Mouse (Mus musculus) heart, adult 2 months (tissue): ENCODE results near the gene Ceacam9. TPM values are rescaled to one million over a fixed set of nuclear protein-coding genes. Genes with fewer than 3 reads are reported as not detected.
A peak's percentile ranks its signal among the peaks of the same experiment; 100 is the strongest.

ENCODE experiments used
- DNase-seq, 2 experiments: peaks; one replicate each; pipeline ENCODE4 v3.0.0; 2021
- H3K27ac ChIP-seq: fragments of 200-600 bp; 2 replicates; pipeline ENCODE4 v1.8.1; 2022
- H3K27me3 ChIP-seq: fragments of 200-500 bp; 2 replicates; pipeline ENCODE4 v1.6.1; 2012; ENCODE audit warnings: mild to moderate bottlenecking, low read length, inconsistent platforms, mixed read lengths; ENCODE audit not compliant: control insufficient read depth, insufficient read depth
- H3K36me3 ChIP-seq: fragments of 200-500 bp; 2 replicates; pipeline ENCODE4 v1.6.1; 2012; ENCODE audit warnings: low read length, inconsistent platforms; ENCODE audit not compliant: control insufficient read depth, insufficient read depth
- H3K4me1 ChIP-seq: fragments of 200-500 bp; 2 replicates; pipeline ENCODE4 v1.6.1; 2011; ENCODE audit warnings: low read length; ENCODE audit not compliant: control insufficient read depth, insufficient read depth
- H3K4me3 ChIP-seq: fragments of 200-600 bp; 2 replicates; pipeline ENCODE4 v1.8.1; 2022
- H3K79me2 ChIP-seq: fragments of 200-500 bp; replicated peaks from 2 replicates; pipeline ENCODE4 v1.6.1; 2012; ENCODE audit warnings: mild to moderate bottlenecking, inconsistent platforms, low read length, moderate library complexity, mixed read lengths; ENCODE audit not compliant: control insufficient read depth, insufficient read depth
- H3K9ac ChIP-seq: fragments of 200-500 bp; 2 replicates; pipeline ENCODE4 v1.6.1; 2012; ENCODE audit warnings: low read depth, mild to moderate bottlenecking, control low read depth, inconsistent platforms, low read length, mixed read lengths
- CTCF ChIP-seq: fragments of 200-600 bp; IDR thresholded peaks from 2 replicates; pipeline ENCODE4 v1.8.1; 2022; ENCODE audit warnings: antibody characterized with exemption, mild to moderate bottlenecking, moderate library complexity
- EP300 ChIP-seq: fragments of 200-500 bp; IDR thresholded peaks from 2 replicates; pipeline ENCODE4 v1.6.1; 2011; ENCODE audit warnings: low read depth, low read length, control low read depth; ENCODE audit not compliant: insufficient read depth
- POLR2A ChIP-seq: fragments of 200-500 bp; IDR thresholded peaks from 2 replicates; pipeline ENCODE4 v1.6.1; 2011; ENCODE audit warnings: mild to moderate bottlenecking, low read depth, low read length, control low read depth; ENCODE audit not compliant: insufficient read depth
- WGBS: fragments of 180-500 bp; shearing (Covaris S2); methylation state at CpG from one replicate; pipeline ENCODE4 v1.1.7; 2018; 5-methylcytosine and 5-hydroxymethylcytosine counted together
- intact Hi-C: fragments of 180-260 bp; cut with DNase I; formaldehyde crosslinking; loops from one replicate; pipeline ENCODE4 v1.15.1; 2025
- polyA plus RNA-seq: library from polyadenylated mRNA; depleted of rRNA; stranded (reverse); fragments of >200 nt; gene quantifications from 2 replicates; pipeline ENCODE4 v1.2.3, GENCODE M21; 2012
- total RNA-seq, 2 experiments: library from RNA; stranded (reverse); gene quantifications; 2 replicates each; pipeline ENCODE4 v1.2.3; 2021

Ceacam9 gene
- total and polyA plus RNA-seq, 3 experiments: not detected

DNA sequence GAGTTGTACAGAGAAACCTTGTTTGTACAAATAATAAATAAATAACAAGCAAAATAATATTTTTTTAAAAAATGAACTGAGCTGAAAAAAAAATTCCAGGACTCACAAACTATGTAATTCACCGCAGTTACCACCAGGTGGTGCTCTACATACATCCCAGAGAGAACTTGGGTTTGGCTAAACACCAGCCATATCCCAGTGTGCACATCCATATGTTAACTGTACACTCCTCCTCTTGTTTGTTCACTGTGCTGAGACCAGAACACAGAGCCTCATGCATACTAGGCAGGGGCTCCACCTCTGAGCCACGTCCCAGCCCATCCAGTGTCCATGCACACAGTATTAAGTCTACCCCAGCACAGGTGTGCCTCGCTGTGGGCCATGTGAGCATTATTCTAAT is 24.4 kb downstream of the Ceacam9 start:
- Histone ChIP-seq H3K4me1 (peaks cover 3% of the 10 kb centered on the region; the same call in 1 of the 2 replicates), H3K9ac (no peak overlapping the region), H3K79me2 (peaks cover 3% of the 10 kb centered on the region; the same call in 1 of the 2 replicates), H3K27me3 (no peaks in the 10 kb centered on the region), H3K4me3 (no peak overlapping the region), H3K27ac (no peak overlapping the region), H3K36me3 (no peaks in the 10 kb centered on the region)
- intact Hi-C loops: loop anchor here (1.0 to 5.0 kb wide), 4 partner anchors 36 to 146 kb away; partner anchors contain the start of genes Gng8 and Slc1a5
- TF ChIP-seq EP300: no peak
- peak; percentile 92 for TF ChIP-seq CTCF
- DNase-seq: peak in 1 of 2 experiments; percentile 35
- WGBS: 62% methylated on average over 3 of the region's 3 CpGs

DNA sequence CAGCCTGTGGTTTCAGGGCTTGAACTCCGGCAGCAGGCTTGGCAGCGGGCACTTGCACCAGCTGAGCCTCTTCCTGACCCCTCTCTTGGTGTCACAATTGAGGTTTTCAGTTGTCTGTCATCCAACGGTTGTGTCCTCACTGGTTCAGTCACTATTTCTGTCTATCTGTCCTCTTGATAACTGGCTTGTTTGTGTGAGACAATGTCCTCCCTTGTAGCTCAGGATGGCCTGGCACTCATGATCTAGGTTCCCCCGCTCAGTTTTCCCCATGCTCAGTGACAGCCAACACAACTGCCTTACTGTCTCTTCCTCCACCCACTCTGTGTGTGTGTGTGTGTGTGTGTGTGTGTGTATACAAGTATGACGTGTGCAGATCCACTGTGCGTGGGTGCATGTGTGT is 25.9 kb downstream of the Ceacam9 start:
- intact Hi-C loops: loop anchor here (5.0 kb wide), 2 partner anchors 35 to 145 kb away; partner anchors contain the start of genes Gng8 and Slc1a5
- no peak for DNase-seq
- H3K79me2 ChIP-seq: no peaks in the 10 kb centered on the region
- TF ChIP-seq POLR2A: no peak
- TF ChIP-seq EP300: no peak
- TF ChIP-seq CTCF: no peak
- 77% methylated on average over 6 of the region's 6 CpGs for WGBS
- H3K27ac ChIP-seq: no peak overlapping the region
- H3K4me1 ChIP-seq: peaks cover 3% of the 10 kb centered on the region; the same call in 1 of the 2 replicates
- H3K4me3 ChIP-seq: no peak overlapping the region
- no peak overlapping the region for H3K9ac ChIP-seq
- H3K36me3 ChIP-seq: no peaks in the 10 kb centered on the region
- no peaks in the 10 kb centered on the region for H3K27me3 ChIP-seq

DNA sequence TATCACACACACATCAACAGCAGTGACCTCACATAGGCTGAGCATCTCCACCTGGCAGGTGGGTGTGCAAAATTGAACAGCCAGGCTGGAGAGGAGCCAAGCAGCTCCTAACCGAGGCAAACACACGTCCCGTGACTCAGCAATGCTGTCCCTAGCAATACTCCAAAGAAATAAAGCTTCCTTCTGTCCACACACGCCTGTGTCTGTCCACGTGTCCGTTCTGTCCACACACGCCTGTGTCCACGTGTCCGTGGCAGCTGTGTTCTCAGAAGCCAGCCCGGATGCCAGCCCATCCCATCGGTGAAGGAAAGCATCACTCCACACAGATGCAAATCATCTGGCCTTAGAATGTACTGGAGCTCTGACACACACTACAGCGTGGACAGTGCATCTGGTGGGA is 30.3 kb downstream of the Ceacam9 start:
- no peaks in the 10 kb centered on the region for H3K79me2 ChIP-seq
- TF ChIP-seq CTCF: no peak
- TF ChIP-seq EP300: no peak
- no peak for TF ChIP-seq POLR2A
- no peaks in the 10 kb centered on the region; the same call in 1 of the 2 replicates for H3K36me3 ChIP-seq
- H3K27ac ChIP-seq: no peak overlapping the region
- peaks cover 8% of the 10 kb centered on the region for H3K4me1 ChIP-seq
- H3K9ac ChIP-seq: no peak overlapping the region
- intact Hi-C loops: no loop called here
- WGBS: 82% methylated on average over 12 of the region's 12 CpGs
- H3K27me3 ChIP-seq: no peaks in the 10 kb centered on the region
- no peak for DNase-seq
- H3K4me3 ChIP-seq: no peak overlapping the region

DNA sequence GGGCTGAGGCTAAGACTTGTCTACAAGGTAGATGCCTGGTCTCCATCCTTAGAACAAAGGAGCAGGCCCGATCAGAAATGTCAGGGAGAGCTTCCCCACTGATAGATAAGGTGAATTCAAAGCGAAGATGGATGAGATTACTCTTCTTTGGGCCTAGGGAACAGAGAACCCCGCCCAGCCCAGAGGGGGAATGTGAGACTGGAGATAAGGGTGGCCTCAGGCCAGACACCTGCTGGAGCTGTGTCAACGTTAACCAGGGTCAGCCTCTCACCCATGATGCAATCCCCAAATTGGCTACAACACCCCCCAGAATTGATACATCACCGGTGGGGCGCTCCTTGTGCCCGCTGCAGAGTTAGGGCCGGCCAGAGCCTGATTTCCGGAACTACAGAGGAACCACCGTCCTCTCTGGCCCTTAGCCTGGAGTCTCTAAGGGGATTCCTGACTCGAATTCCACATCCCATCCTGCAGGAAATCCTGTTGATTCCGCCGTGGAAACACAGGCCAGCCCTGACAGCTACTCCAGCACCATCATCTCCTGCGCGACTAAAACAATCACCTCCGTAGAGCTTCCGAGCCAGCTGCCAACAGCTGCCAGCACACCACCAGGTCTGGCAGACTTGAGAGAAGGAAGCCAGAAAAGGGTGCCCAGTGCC is 33.8 kb downstream of the Ceacam9 start:
- Histone ChIP-seq H3K4me1 (peaks cover 14% of the 10 kb centered on the region), H3K9ac (no peak overlapping the region), H3K27ac (peak overlapping the region; percentile 54; the same call in 1 of the 2 replicates), H3K36me3 (no peaks in the 10 kb centered on the region; the same call in 1 of the 2 replicates), H3K4me3 (no peak overlapping the region), H3K79me2 (no peaks in the 10 kb centered on the region), H3K27me3 (no peaks in the 10 kb centered on the region)
- DNase-seq: peak; percentile 58 to 70
- peak; percentile 85 for TF ChIP-seq EP300
- no peak for TF ChIP-seq CTCF
- no peak for TF ChIP-seq POLR2A
- intact Hi-C loops: loop anchor here (1.0 kb wide), 1 partner anchor 90 kb away; no protein-coding TSS in a partner anchor
- WGBS: 30% methylated on average over 17 of the region's 17 CpGs

DNA sequence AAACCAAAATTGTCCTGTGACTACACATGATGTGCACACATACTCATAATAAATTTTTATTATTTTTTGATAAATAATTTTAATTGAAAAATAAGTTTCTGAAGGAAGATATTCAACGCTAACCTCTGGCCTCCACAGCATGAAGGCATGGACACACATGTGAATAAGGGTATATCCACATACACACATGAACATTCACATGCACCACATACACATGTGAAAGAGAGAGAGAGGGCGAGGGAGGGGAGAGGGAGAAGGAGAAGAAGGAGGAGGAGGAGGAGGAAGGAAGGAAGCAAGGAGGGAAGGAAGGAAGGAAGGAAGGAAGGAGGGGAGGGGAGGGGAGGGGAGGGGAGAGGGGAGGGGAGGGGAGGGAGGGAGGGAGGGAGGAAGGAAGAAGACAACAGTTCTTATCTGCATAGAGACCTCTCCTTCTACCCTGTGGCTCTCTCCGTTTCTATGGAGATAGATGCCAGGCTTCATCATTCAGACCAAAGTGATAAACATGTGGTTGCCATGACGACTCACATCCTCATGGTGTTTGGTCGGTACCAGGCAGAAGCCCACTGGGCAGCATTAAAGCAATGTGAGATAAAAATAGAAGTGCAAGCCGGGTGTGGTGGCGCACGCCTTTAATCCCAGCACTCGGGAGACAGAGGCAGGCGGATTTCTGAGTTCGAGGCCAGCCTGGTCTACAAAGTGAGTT is 37.3 kb downstream of the Ceacam9 start:
- Histone ChIP-seq H3K4me1 (peaks cover 19% of the 10 kb centered on the region), H3K27ac (no peak overlapping the region), H3K79me2 (no peaks in the 10 kb centered on the region), H3K9ac (no peak overlapping the region), H3K4me3 (no peak overlapping the region), H3K36me3 (no peaks in the 10 kb centered on the region; the same call in 1 of the 2 replicates), H3K27me3 (no peaks in the 10 kb centered on the region)
- intact Hi-C loops: no loop called here
- no peak for DNase-seq
- 83% methylated on average over 10 of the region's 11 CpGs for WGBS
- TF ChIP-seq CTCF: no peak
- TF ChIP-seq POLR2A: no peak
- no peak for TF ChIP-seq EP300

DNA sequence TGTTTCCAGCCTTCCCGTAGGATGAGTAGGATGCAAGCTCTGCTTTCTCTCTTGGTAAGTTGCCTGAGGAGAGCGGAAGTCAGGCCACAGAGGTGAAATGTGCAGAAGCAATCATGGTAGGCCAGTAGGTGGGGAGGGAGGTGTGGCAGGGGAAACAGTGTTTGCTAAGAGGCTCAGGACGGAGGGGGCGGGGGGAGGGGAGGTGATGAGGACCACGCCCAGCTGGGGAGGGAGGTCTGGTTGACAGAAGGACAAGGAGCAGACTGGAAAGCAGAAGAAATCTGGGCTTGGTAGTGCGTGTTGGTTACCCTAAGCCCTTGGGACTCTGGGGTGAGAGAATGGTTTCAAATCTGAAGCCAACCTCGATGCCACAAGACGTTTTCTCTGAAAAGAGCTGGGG is 38.6 kb downstream of the Ceacam9 start:
- peak overlapping the region; percentile 77 for H3K27ac ChIP-seq
- peaks cover 16% of the 10 kb centered on the region for H3K4me1 ChIP-seq
- no peak overlapping the region for H3K4me3 ChIP-seq
- no peak overlapping the region for H3K9ac ChIP-seq
- WGBS: 20% methylated on average over 8 of the region's 8 CpGs
- H3K27me3 ChIP-seq: no peaks in the 10 kb centered on the region
- TF ChIP-seq POLR2A (peak; percentile 53; the same call in 1 of the 2 replicates), EP300 (peak; percentile 88), CTCF (no peak)
- no peaks in the 10 kb centered on the region; the same call in 1 of the 2 replicates for H3K36me3 ChIP-seq
- peak; percentile 67 to 77 for DNase-seq
- no peaks in the 10 kb centered on the region; the same call in 1 of the 2 replicates for H3K79me2 ChIP-seq
- intact Hi-C loops: no loop called here
